Mouse (Mus musculus): ENCODE results near the gene Vcan. TPM values are rescaled to one million over a fixed set of nuclear protein-coding genes. Genes with fewer than 3 reads are reported as not detected.

Gene Vcan
- polyA plus RNA-seq, 1 experiment from 2014 or later, result 1.2 TPM

DNA sequence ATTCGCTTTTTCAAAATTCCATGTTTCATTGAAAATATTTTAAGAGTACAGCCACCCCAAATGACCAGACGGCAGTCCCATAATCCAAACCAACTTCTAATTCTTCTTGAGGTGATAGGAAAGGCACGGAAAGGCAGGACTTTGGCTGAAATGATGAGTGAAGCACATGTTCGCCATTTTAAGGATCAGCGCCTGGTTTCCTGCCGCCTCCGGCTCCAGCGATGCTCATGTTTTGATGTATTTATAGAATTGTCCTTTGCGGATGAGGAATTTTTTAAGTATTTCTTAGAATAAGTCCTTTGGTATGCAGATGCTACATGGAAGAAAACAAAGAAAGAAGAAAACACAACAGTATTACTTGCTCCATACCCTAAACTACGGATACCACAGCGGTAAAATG is 85.3 kb downstream of the Vcan start:
- Histone ChIP-seq H3K27ac (ENCODE audit: low read length) (no peak overlapping the region), H3K4me1 (ENCODE audit: control insufficient read depth, low read depth, low read length) (no peaks in the 10 kb centered on the region), H3K27me3 (ENCODE audit: control insufficient read depth, insufficient read depth, low read depth, low read length) (no peaks in the 10 kb centered on the region), H3K9ac (ENCODE audit: low read depth, low read length) (no peak overlapping the region), H3K36me3 (ENCODE audit: control insufficient read depth, insufficient read depth) (no peaks in the 10 kb centered on the region), H3K9me3 (replicated peaks; ENCODE audit: control insufficient read depth, low read length) (no peaks in the 10 kb centered on the region), H3K4me2 (ENCODE audit: low read depth, low read length) (no peak overlapping the region), H3K4me3 (ENCODE audit: low read depth, low read length) (no peak overlapping the region)
- no peak for ATAC-seq (ENCODE audit: low read depth)
- 80% methylated on average over 11 of the region's 11 CpGs for WGBS (ENCODE audit: insufficient replicate concordance)

DNA sequence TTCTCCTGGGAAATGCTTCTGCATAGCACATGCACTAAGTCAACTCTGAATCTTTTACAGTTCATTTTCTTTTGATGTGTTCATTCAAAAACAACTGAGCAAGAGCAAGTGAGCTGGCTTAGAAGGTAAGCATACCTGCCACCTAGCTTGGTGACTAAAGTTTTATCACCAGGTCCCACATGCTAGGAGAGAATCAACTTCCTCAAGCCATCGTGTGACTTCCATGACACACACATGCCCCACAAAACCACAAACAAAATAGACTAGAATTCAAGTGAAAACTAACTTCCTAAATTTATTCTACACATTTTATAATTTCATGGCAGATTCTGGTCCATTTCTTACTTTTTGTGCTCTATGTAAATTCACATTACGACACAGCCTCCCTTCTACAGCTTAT is 89.0 kb downstream of the Vcan start:
- H3K4me3 ChIP-seq (ENCODE audit: low read depth, low read length), result no peak overlapping the region
- ATAC-seq (ENCODE audit: low read depth), result no peak
- no peak overlapping the region for H3K4me2 ChIP-seq (ENCODE audit: low read depth, low read length)
- no peak overlapping the region for H3K27ac ChIP-seq (ENCODE audit: low read length)
- WGBS (ENCODE audit: insufficient replicate concordance), result 50% methylated on average over 2 of the region's 2 CpGs
- H3K9ac ChIP-seq (ENCODE audit: low read depth, low read length), result no peak overlapping the region
- no peaks in the 10 kb centered on the region for H3K27me3 ChIP-seq (ENCODE audit: control insufficient read depth, insufficient read depth, low read depth, low read length)
- H3K4me1 ChIP-seq (ENCODE audit: control insufficient read depth, low read depth, low read length), result no peaks in the 10 kb centered on the region
- H3K9me3 ChIP-seq (replicated peaks; ENCODE audit: control insufficient read depth, low read length), result no peaks in the 10 kb centered on the region
- H3K36me3 ChIP-seq (ENCODE audit: control insufficient read depth, insufficient read depth), result no peaks in the 10 kb centered on the region

DNA sequence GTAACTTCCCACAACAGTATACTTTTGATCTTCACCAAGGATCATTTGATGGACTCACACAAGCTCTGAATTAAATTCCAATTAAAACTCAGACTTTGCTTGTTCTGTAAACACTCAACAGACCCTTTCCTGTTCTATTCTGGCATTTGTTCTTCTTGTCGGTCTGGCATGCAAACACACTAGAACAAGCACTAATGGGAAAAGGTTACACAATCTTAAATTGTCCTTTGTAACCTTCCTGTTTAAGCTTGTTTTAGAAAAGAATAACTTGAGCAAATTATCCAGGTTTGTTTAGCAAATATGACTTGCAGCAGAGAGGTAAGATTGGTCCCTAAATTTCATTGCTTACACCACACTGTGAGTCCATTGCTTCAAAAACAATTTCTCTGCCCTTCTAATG is 89.5 kb downstream of the Vcan start:
- no peaks in the 10 kb centered on the region for H3K27me3 ChIP-seq (ENCODE audit: control insufficient read depth, insufficient read depth, low read depth, low read length)
- H3K36me3 ChIP-seq (ENCODE audit: control insufficient read depth, insufficient read depth), result no peaks in the 10 kb centered on the region
- no peaks in the 10 kb centered on the region for H3K9me3 ChIP-seq (replicated peaks; ENCODE audit: control insufficient read depth, low read length)
- H3K27ac ChIP-seq (ENCODE audit: low read length), result no peak overlapping the region
- no peak overlapping the region for H3K4me2 ChIP-seq (ENCODE audit: low read depth, low read length)
- 18% methylated on average over 1 of the region's 1 CpGs for WGBS (ENCODE audit: insufficient replicate concordance)
- ATAC-seq (ENCODE audit: low read depth), result no peak
- no peak overlapping the region for H3K9ac ChIP-seq (ENCODE audit: low read depth, low read length)
- H3K4me1 ChIP-seq (ENCODE audit: control insufficient read depth, low read depth, low read length), result no peaks in the 10 kb centered on the region
- H3K4me3 ChIP-seq (ENCODE audit: low read depth, low read length), result no peak overlapping the region

DNA sequence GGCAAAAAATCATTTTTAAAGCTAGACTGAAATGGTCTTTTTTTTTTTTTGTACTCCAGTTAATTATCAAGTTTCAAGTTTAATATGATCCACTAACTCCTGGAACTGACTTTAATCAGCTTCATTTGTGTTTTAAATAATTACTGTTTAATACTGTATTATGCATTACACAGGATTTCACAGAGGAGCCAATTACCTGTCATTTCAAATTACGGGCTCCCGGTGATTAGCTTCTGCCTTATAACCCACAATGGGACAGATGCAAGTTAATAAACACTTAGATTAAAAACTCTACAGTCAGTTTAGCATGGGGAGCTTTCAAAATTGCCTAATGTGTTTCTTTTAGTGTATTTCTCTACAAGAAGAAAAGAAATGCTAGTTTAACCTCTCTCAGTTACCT is 96.7 kb downstream of the Vcan start:
- Histone ChIP-seq H3K27me3 (ENCODE audit: control insufficient read depth, insufficient read depth, low read depth, low read length) (no peaks in the 10 kb centered on the region), H3K9me3 (replicated peaks; ENCODE audit: control insufficient read depth, low read length) (no peaks in the 10 kb centered on the region), H3K36me3 (ENCODE audit: control insufficient read depth, insufficient read depth) (no peaks in the 10 kb centered on the region), H3K9ac (ENCODE audit: low read depth, low read length) (no peak overlapping the region), H3K27ac (ENCODE audit: low read length) (no peak overlapping the region), H3K4me1 (ENCODE audit: control insufficient read depth, low read depth, low read length) (no peaks in the 10 kb centered on the region), H3K4me2 (ENCODE audit: low read depth, low read length) (no peak overlapping the region), H3K4me3 (ENCODE audit: low read depth, low read length) (no peak overlapping the region)
- WGBS (ENCODE audit: insufficient replicate concordance), result 81% methylated on average over 2 of the region's 2 CpGs
- no peak for ATAC-seq (ENCODE audit: low read depth)

DNA sequence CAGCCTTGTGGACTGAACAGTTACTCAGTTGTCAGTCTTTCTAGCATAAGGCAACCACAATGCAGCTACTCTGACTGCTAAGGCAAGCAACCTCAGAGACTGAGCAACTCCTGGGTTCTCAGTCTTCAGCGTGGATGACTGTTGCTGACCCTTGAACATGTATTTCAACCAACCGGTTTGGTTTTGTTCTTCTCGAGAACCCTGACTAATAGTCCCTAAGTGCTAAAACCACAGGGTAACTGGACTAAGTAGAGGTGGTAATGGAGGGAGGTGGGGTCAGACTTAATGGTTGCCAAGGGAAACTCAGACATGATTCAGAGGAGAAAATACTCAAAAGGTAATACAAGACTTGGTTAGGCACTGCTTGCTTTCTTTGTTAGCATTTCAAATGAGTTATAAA is 105.3 kb downstream of the Vcan start:
- H3K4me3 ChIP-seq (ENCODE audit: low read depth, low read length), result no peak overlapping the region
- no peaks in the 10 kb centered on the region for H3K9me3 ChIP-seq (replicated peaks; ENCODE audit: control insufficient read depth, low read length)
- ATAC-seq (ENCODE audit: low read depth), result no peak
- 57% methylated on average over 3 of the region's 3 CpGs for WGBS (ENCODE audit: insufficient replicate concordance)
- H3K9ac ChIP-seq (ENCODE audit: low read depth, low read length), result no peak overlapping the region
- H3K4me1 ChIP-seq (ENCODE audit: control insufficient read depth, low read depth, low read length), result no peaks in the 10 kb centered on the region
- no peak overlapping the region for H3K4me2 ChIP-seq (ENCODE audit: low read depth, low read length)
- H3K27ac ChIP-seq (ENCODE audit: low read length), result no peak overlapping the region
- H3K27me3 ChIP-seq (ENCODE audit: control insufficient read depth, insufficient read depth, low read depth, low read length), result no peaks in the 10 kb centered on the region
- no peaks in the 10 kb centered on the region for H3K36me3 ChIP-seq (ENCODE audit: control insufficient read depth, insufficient read depth)

DNA sequence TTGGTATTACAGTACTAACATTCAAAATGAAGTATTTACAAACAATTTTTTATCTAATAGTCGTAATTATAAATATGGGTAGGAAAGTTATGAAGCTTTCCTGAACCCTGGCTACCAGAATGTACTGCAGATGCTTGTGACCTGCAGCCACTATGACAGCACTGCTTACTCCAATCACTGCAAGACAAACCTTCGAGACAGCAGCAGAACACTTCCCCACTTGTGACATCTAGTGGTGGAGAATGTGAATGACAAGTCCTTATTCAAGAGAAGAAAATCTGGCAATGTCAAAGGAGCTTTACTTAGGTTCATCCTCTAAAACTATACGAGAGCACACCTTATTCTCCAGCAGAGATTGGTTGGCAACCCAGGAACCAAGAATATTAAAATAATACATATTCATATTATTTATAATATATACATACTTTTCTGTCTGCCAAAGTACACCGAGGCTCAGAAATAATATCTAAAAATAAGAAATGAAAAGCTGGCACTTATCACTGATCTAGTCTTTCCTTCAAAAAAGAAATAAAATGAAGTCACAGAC is 108.1 kb downstream of the Vcan start:
- no peaks in the 10 kb centered on the region for H3K4me1 ChIP-seq (ENCODE audit: control insufficient read depth, low read depth, low read length)
- no peak overlapping the region for H3K9ac ChIP-seq (ENCODE audit: low read depth, low read length)
- no peaks in the 10 kb centered on the region for H3K36me3 ChIP-seq (ENCODE audit: control insufficient read depth, insufficient read depth)
- no peak for ATAC-seq (ENCODE audit: low read depth)
- no peaks in the 10 kb centered on the region for H3K9me3 ChIP-seq (replicated peaks; ENCODE audit: control insufficient read depth, low read length)
- no peaks in the 10 kb centered on the region for H3K27me3 ChIP-seq (ENCODE audit: control insufficient read depth, insufficient read depth, low read depth, low read length)
- no peak overlapping the region for H3K4me3 ChIP-seq (ENCODE audit: low read depth, low read length)
- WGBS (ENCODE audit: insufficient replicate concordance), result 20% methylated on average over 4 of the region's 4 CpGs
- H3K4me2 ChIP-seq (ENCODE audit: low read depth, low read length), result no peak overlapping the region
- no peak overlapping the region for H3K27ac ChIP-seq (ENCODE audit: low read length)

DNA sequence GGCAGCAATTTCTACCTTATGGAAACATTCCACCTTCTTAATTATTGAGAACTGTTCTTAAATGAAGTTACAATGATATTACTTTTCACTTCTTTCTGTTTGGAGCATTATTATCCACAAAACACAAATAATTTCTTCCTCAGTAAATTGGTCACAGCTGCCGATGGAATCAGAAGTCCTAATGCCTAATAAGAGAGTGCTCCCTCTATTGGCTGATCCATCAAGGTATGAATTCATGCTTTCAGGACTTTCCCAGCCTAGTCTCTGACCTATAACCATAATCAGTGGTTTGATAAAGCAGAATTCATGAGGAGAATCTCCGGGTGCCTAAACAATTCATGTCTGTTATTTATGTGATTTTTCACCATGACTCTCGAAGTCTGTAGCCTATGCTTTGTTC is 123.2 kb downstream of the Vcan start:
- no peak for ATAC-seq (ENCODE audit: low read depth)
- 57% methylated on average over 3 of the region's 3 CpGs for WGBS (ENCODE audit: insufficient replicate concordance)
- H3K27me3 ChIP-seq (ENCODE audit: control insufficient read depth, insufficient read depth, low read depth, low read length), result no peaks in the 10 kb centered on the region

DNA sequence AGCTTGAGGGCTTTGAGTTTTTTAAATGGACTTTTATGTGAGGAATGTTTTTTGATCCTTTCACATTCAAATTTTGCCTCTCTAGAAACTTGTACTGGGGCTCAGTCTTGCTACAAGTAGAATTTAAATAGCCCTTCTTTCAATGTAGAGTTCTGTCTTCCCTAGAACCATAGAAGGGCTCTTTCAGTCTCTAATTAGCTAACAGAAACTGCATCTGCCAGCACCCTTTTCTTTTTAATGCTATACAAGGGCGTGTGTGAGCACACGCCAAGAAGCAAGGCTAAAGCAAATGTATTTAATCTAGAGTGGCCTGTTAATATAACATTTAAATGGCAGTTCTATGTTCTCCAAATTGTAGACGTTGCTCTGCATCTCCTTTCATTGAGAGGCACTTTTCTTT is 134.9 kb downstream of the Vcan start:
- Histone ChIP-seq H3K4me1 (ENCODE audit: control insufficient read depth, low read depth, low read length) (no peaks in the 10 kb centered on the region), H3K4me3 (ENCODE audit: low read depth, low read length) (no peak overlapping the region), H3K9ac (ENCODE audit: low read depth, low read length) (no peak overlapping the region), H3K4me2 (ENCODE audit: low read depth, low read length) (no peak overlapping the region), H3K36me3 (ENCODE audit: control insufficient read depth, insufficient read depth) (no peaks in the 10 kb centered on the region), H3K9me3 (replicated peaks; ENCODE audit: control insufficient read depth, low read length) (no peaks in the 10 kb centered on the region), H3K27me3 (ENCODE audit: control insufficient read depth, insufficient read depth, low read depth, low read length) (no peaks in the 10 kb centered on the region), H3K27ac (ENCODE audit: low read length) (no peak overlapping the region)
- WGBS (ENCODE audit: insufficient replicate concordance), result 65% methylated on average over 3 of the region's 3 CpGs
- no peak for ATAC-seq (ENCODE audit: low read depth)

More for the DNA sequence above, 123.2 kb downstream of the Vcan start:
- Histone ChIP-seq H3K36me3 (ENCODE audit: control insufficient read depth, insufficient read depth) (no peaks in the 10 kb centered on the region), H3K27ac (ENCODE audit: low read length) (no peak overlapping the region), H3K4me3 (ENCODE audit: low read depth, low read length) (no peak overlapping the region), H3K9me3 (replicated peaks; ENCODE audit: control insufficient read depth, low read length) (no peaks in the 10 kb centered on the region), H3K4me1 (ENCODE audit: control insufficient read depth, low read depth, low read length) (no peaks in the 10 kb centered on the region), H3K4me2 (ENCODE audit: low read depth, low read length) (no peak overlapping the region), H3K9ac (ENCODE audit: low read depth, low read length) (no peak overlapping the region)

All from liver, embryonic 16.5 days (tissue).